ENCODE assay signal across 7 mouse cellular contexts in the genomic region with DNA sequence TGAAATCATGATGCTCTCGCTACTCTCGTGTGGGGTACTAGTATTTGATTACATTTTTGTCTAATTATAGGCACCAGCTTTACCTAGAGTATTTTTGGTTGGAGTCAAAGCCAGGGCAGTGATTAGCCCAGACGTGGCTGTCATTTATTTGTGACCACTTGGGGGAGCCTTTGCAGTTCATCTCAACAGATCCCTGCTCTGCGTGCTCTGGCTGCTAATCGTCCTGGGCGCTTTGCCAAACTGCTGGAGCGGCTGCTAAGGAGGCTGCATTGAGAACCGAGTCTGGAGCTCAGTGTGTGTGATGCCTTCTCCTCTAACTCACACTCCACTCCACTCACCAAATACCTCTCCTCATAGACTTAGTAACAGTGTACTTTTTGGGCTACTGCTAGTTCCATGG. TPM values are rescaled to one million over a fixed set of nuclear protein-coding genes. Genes with fewer than 3 reads are reported as not detected.
DNase-seq lines count a peak whose midpoint lies in the region; ATAC-seq and TF ChIP-seq lines count a peak whose summit lies in the region.

No protein-coding gene starts in this region.

- no peaks in the 10 kb centered on the region for H3K36me3 ChIP-seq in embryonic facial prominence, embryonic 12.5 days
- H3K36me3 ChIP-seq in limb, embryonic 10.5 days: no peaks in the 10 kb centered on the region
- H3K36me3 ChIP-seq in midbrain, embryonic 13.5 days: no peaks in the 10 kb centered on the region
- no peaks in the 10 kb centered on the region for H3K36me3 ChIP-seq in small intestine, adult 2 months (ENCODE audit: control insufficient read depth, insufficient read depth, low read length)

- peak overlapping the region; percentile 35 for H3K4me2 ChIP-seq in embryonic facial prominence, embryonic 12.5 days (replicated peaks)
- H3K4me2 ChIP-seq in midbrain, embryonic 13.5 days (replicated peaks): peak overlapping the region; percentile 44

- no peak for TF ChIP-seq POLR2A in small intestine, adult 2 months (IDR thresholded peaks at IDR 0.05; ENCODE audit: low read depth, low read length)

- no peak overlapping the region for H3K27ac ChIP-seq in embryonic facial prominence, embryonic 12.5 days
- H3K27ac ChIP-seq in limb, embryonic 10.5 days: no peak overlapping the region
- H3K27ac ChIP-seq in midbrain, embryonic 13.5 days: no peak overlapping the region
- H3K27ac ChIP-seq in small intestine, adult 2 months (ENCODE audit: insufficient read depth, low read depth, low read length): no peak overlapping the region

- H3K9me3 ChIP-seq in embryonic facial prominence, embryonic 12.5 days: no peaks in the 10 kb centered on the region
- no peaks in the 10 kb centered on the region for H3K9me3 ChIP-seq in limb, embryonic 10.5 days (replicated peaks)
- no peaks in the 10 kb centered on the region for H3K9me3 ChIP-seq in midbrain, embryonic 13.5 days

- ATAC-seq in embryonic facial prominence, embryonic 12.5 days (ENCODE audit: insufficient number of reproducible peaks, insufficient read depth, low FRiP score, low TSS enrichment): peak; percentile 86
- ATAC-seq in midbrain, embryonic 13.5 days: peak; percentile 71

- peaks cover 8% of the 10 kb centered on the region for H3K4me1 ChIP-seq in embryonic facial prominence, embryonic 12.5 days
- H3K4me1 ChIP-seq in limb, embryonic 10.5 days: peaks cover 24% of the 10 kb centered on the region
- peaks cover 19% of the 10 kb centered on the region for H3K4me1 ChIP-seq in midbrain, embryonic 13.5 days (replicated peaks)
- H3K4me1 ChIP-seq in small intestine, adult 2 months (ENCODE audit: control insufficient read depth, insufficient read depth, insufficient read length, low read length): no peaks in the 10 kb centered on the region

- no peak overlapping the region for H3K9ac ChIP-seq in embryonic facial prominence, embryonic 12.5 days
- peak overlapping the region; percentile 42; the same call in 1 of the 2 replicates for H3K9ac ChIP-seq in midbrain, embryonic 13.5 days (replicated peaks)

- DNase-seq in adrenal gland, postnatal 14 days: peak; percentile 96
- DNase-seq in heart, adult 18-20 months: peak; percentile 96 to 99
- DNase-seq in kidney, adult 18-20 months: peak; percentile 95
- peak; percentile 84 for DNase-seq in limb, embryonic 10.5 days (ENCODE audit: low spot score)

- TF ChIP-seq CTCF in small intestine, adult 2 months (IDR thresholded peaks at IDR 0.05; ENCODE audit: extremely low read depth, insufficient read length, insufficient replicate concordance, low read depth, low read length): peak; percentile 85; the same call in 1 of the 2 replicates

- no peaks in the 10 kb centered on the region for H3K27me3 ChIP-seq in embryonic facial prominence, embryonic 12.5 days
- peaks cover 7% of the 10 kb centered on the region; the same call in 1 of the 2 replicates for H3K27me3 ChIP-seq in limb, embryonic 10.5 days (ENCODE audit: low read depth, poor library complexity, severe bottlenecking)
- H3K27me3 ChIP-seq in midbrain, embryonic 13.5 days: peaks cover 5% of the 10 kb centered on the region; the same call in 1 of the 2 replicates
- H3K27me3 ChIP-seq in small intestine, adult 2 months (ENCODE audit: control insufficient read depth, insufficient read depth, low read length): 0 out of 2 replicates have a peak, but pooled peaks cover 6% of the 10 kb centered on the region

- H3K4me3 ChIP-seq in embryonic facial prominence, embryonic 12.5 days: 0 out of 2 replicates have a peak overlapping the region, but pooled peaks have one; percentile 13
- no peak overlapping the region for H3K4me3 ChIP-seq in limb, embryonic 10.5 days
- H3K4me3 ChIP-seq in midbrain, embryonic 13.5 days (replicated peaks): peak overlapping the region; percentile 25
- H3K4me3 ChIP-seq in small intestine, adult 2 months (ENCODE audit: low read depth, low read length): no peak overlapping the region

- 1% methylated on average over 8 of the region's 8 CpGs for WGBS in embryonic facial prominence, embryonic 12.5 days
- 2% methylated on average over 8 of the region's 8 CpGs for WGBS in limb, embryonic 10.5 days
- 1% methylated on average over 8 of the region's 8 CpGs for WGBS in midbrain, embryonic 13.5 days
- WGBS in small intestine, adult 2 months: 1% methylated on average over 8 of the region's 8 CpGs

RNA-seq across cellular contexts. Expression of gene Mpp6, which starts 2.7 kb away (rescaled TPM):
- 50.4 and 51.1 TPM in 2 replicates for total RNA-seq in adrenal gland, postnatal 14 days (2021)
- 69.6 and 77.5 TPM in 2 replicates for polyA plus RNA-seq in embryonic facial prominence, embryonic 12.5 days (2016; fragmentation: Nextera tagmentation; extraction: Ambion mirVana)
- 10 to 100 TPM; 63.1 to 71.8 TPM for total RNA-seq in heart, adult 18-20 months (2021)
- 75.8 and 83.3 TPM in 2 replicates for polyA plus RNA-seq in limb, embryonic 10.5 days (2016; fragmentation: Nextera tagmentation; extraction: Ambion mirVana)
- polyA plus RNA-seq in midbrain, embryonic 13.5 days (2015; fragmentation: Nextera tagmentation; extraction: Ambion mirVana): 49.4 TPM in 2 replicates
- 1.2 and 3.5 TPM in 2 replicates for polyA plus RNA-seq in small intestine, adult 2 months (2012; rRNA removed)

Comparison
In these comparisons a context has a peak if more than half of its experiments do, and no peak if none do; other contexts are left out.
1. H3K4me3 ChIP-seq: peak in embryonic facial prominence, embryonic 12.5 days (single experiment) and midbrain, embryonic 13.5 days (single experiment); none in limb, embryonic 10.5 days (single experiment) and small intestine, adult 2 months (single experiment).
2. RNA of gene Mpp6, which starts 2.7 kb away (polyA plus RNA-seq): 69.6 to 77.5 TPM in embryonic facial prominence, embryonic 12.5 days, 75.8 to 83.3 TPM in limb, embryonic 10.5 days and 49.4 TPM in midbrain, embryonic 13.5 days; 1.2 to 3.5 TPM in small intestine, adult 2 months; every median in the first group is over 10 times any median in the second.
3. Peak in every context shown above with its lines, with median percentiles within 50 percentile points of each other: DNase-seq.